Mouse (Mus musculus) brain, embryonic 14.5 days (tissue): Measurements from ENCODE around the gene Erbb3.

Source experiments
- CTCF ChIP-seq: fragments of 200-500 bp; IDR thresholded peaks from 2 replicates; pipeline ENCODE4 v1.5.1; 2012; ENCODE audit warnings: inconsistent platforms, mild to moderate bottlenecking, moderate library complexity, borderline replicate concordance; ENCODE audit not compliant: insufficient read depth, insufficient read length; ENCODE audit errors: extremely low read depth
- POLR2A ChIP-seq: fragments of 200-500 bp; IDR thresholded peaks from 2 replicates; pipeline ENCODE4 v1.6.1; 2012; ENCODE audit warnings: mild to moderate bottlenecking, inconsistent platforms, borderline replicate concordance; ENCODE audit not compliant: poor library complexity, insufficient read depth, insufficient read length, severe bottlenecking; ENCODE audit errors: extremely low read depth

- no peak for TF ChIP-seq CTCF
- no peak for TF ChIP-seq POLR2A
Observed at GRCm38 (mm10) chr10:128526366-128527356, 62.8 kb downstream of the Erbb3 start.
